Mouse (Mus musculus) lung, postnatal 0 days (tissue): ENCODE data around the gene Neurl4. TPM values are rescaled to one million over a fixed set of nuclear protein-coding genes. Genes with fewer than 3 reads are reported as not detected.

Experiments
- ATAC-seq: fragments of 200-750 bp; cut with Nextera tagmentation; 2 replicates; pipeline ENCODE4 v1.8.0; 2017; ENCODE audit warnings: moderate library complexity
- DNase-seq: peaks from one replicate; pipeline ENCODE4 v3.0.0-alpha.2; 2016; ENCODE audit warnings: low spot score
- H3K27ac ChIP-seq: fragments of 300-500 bp; sonication (generic); 2 replicates; pipeline ENCODE4 v1.5.1; 2014; ENCODE audit warnings: antibody characterized with exemption, mild to moderate bottlenecking, low read length, mixed read lengths
- H3K27me3 ChIP-seq: fragments of 300-500 bp; sonication (generic); replicated peaks from 2 replicates; pipeline ENCODE4 v1.6.1; 2014; ENCODE audit warnings: low read length, mixed read lengths; ENCODE audit not compliant: insufficient read depth
- H3K36me3 ChIP-seq: fragments of 300-500 bp; sonication (generic); 2 replicates; pipeline ENCODE4 v1.6.1; 2014; ENCODE audit warnings: low read length, mixed read lengths; ENCODE audit not compliant: insufficient read depth
- H3K4me1 ChIP-seq: fragments of 300-500 bp; sonication (generic); 2 replicates; pipeline ENCODE4 v1.6.1; 2014; ENCODE audit warnings: antibody characterized with exemption, low read depth, low read length, mixed read lengths; ENCODE audit not compliant: insufficient read depth
- H3K4me2 ChIP-seq: fragments of 300-500 bp; sonication (generic); replicated peaks from 2 replicates; pipeline ENCODE4 v1.6.1; 2014; ENCODE audit warnings: low read depth, mild to moderate bottlenecking, low read length, moderate library complexity, mixed read lengths
- H3K4me3 ChIP-seq: fragments of 300-500 bp; sonication (generic); 2 replicates; pipeline ENCODE4 v1.5.1; 2014; ENCODE audit warnings: low read depth, low read length
- H3K9ac ChIP-seq: fragments of 300-500 bp; sonication (generic); replicated peaks from 2 replicates; pipeline ENCODE4 v1.6.1; 2014; ENCODE audit warnings: low read depth, mild to moderate bottlenecking
- H3K9me3 ChIP-seq: fragments of 300-500 bp; sonication (generic); 2 replicates; pipeline ENCODE4 v1.6.1; 2016; ENCODE audit warnings: low read length, mixed read lengths
- CTCF ChIP-seq: IDR thresholded peaks from 2 replicates; pipeline ENCODE4 v1.5.1; 2016; ENCODE audit warnings: antibody characterized with exemption, mild to moderate bottlenecking
- EP300 ChIP-seq: IDR thresholded peaks from 2 replicates; pipeline ENCODE4 v1.6.1; 2016; ENCODE audit warnings: antibody characterized with exemption, mild to moderate bottlenecking, control low read depth
- WGBS: fragments of 180-500 bp; shearing (Covaris S2); extraction: QIAGEN DNeasy Blood & Tissue Kit; methylation state at CpG from one replicate; pipeline ENCODE4 v1.1.7; 2014; 5-methylcytosine and 5-hydroxymethylcytosine counted together
- polyA plus RNA-seq: library from polyadenylated mRNA; unstranded; fragments of >200 nt; fragmentation: Nextera tagmentation; extraction: Ambion mirVana; gene quantifications from 2 replicates; pipeline ENCODE4 v1.2.1, GENCODE M21; 2015

The Neurl4 gene
- polyA plus RNA-seq, 1 experiment from 2014 or later = 3.9 TPM

- ATAC-seq (no peak), DNase-seq (no peak)
- Histone ChIP-seq H3K9ac (no peak overlapping the region), H3K9me3 (no peaks in the 10 kb centered on the region), H3K4me3 (no peak overlapping the region), H3K4me2 (no peak overlapping the region), H3K36me3 (no peaks in the 10 kb centered on the region), H3K27ac (no peak overlapping the region), H3K4me1 (no peaks in the 10 kb centered on the region), H3K27me3 (no peaks in the 10 kb centered on the region)
- WGBS = 61% methylated on average over 13 of the region's 13 CpGs
- TF ChIP-seq EP300 = no peak
- no peak for TF ChIP-seq CTCF
These were observed 44.3 kb downstream of the Neurl4 start for GRCm38 (mm10) chr11:69945216-69945615.

- WGBS = 88% methylated on average over 18 of the region's 18 CpGs
- no peak for ATAC-seq
- no peaks in the 10 kb centered on the region for H3K36me3 ChIP-seq
- H3K27ac ChIP-seq = no peak overlapping the region
- no peak overlapping the region for H3K4me3 ChIP-seq
- no peak overlapping the region for H3K9ac ChIP-seq
- H3K9me3 ChIP-seq = no peaks in the 10 kb centered on the region
- H3K4me1 ChIP-seq = no peaks in the 10 kb centered on the region
- TF ChIP-seq CTCF (no peak), EP300 (no peak)
- H3K27me3 ChIP-seq = no peaks in the 10 kb centered on the region
- DNase-seq = no peak
- H3K4me2 ChIP-seq = no peak overlapping the region
These were observed 45.4 kb downstream of the Neurl4 start for GRCm38 (mm10) chr11:69945997-69946891.

- ATAC-seq (peak; percentile 14), DNase-seq (peak; percentile 52)
- H3K9me3 ChIP-seq = no peaks in the 10 kb centered on the region
- H3K27me3 ChIP-seq = no peaks in the 10 kb centered on the region
- WGBS = 4% methylated on average over 28 of the region's 29 CpGs
- peak overlapping the region; percentile 60 for H3K4me2 ChIP-seq
- H3K4me3 ChIP-seq = peak overlapping the region; percentile 39
- TF ChIP-seq CTCF (no peak), EP300 (no peak)
- H3K9ac ChIP-seq = no peak overlapping the region
- no peaks in the 10 kb centered on the region for H3K4me1 ChIP-seq
- H3K27ac ChIP-seq = no peak overlapping the region; the same call in 1 of the 2 replicates
- no peaks in the 10 kb centered on the region for H3K36me3 ChIP-seq
These were observed 46.6 kb downstream of the Neurl4 start for GRCm38 (mm10) chr11:69947337-69948065.

- WGBS = under 1% methylated on average over 34 of the region's 34 CpGs
- DNase-seq = peak; percentile 96
- no peaks in the 10 kb centered on the region for H3K27me3 ChIP-seq
- peak within 1 kb of the TSS; percentile 60 for H3K4me2 ChIP-seq
- H3K4me3 ChIP-seq = peak within 1 kb of the TSS; percentile 39
- H3K4me1 ChIP-seq = no peaks in the 10 kb centered on the region
- H3K36me3 ChIP-seq = no peaks in the 10 kb centered on the region
- peak; percentile 94 for ATAC-seq
- no peaks in the 10 kb centered on the region for H3K9me3 ChIP-seq
- H3K9ac ChIP-seq = no peak within 1 kb of the TSS
- H3K27ac ChIP-seq = peak within 1 kb of the TSS; percentile 2
- TF ChIP-seq EP300 (no peak), CTCF (no peak)
These were observed 47.3 kb downstream of the Neurl4 start, which contains the start of gene Slc2a4 for GRCm38 (mm10) chr11:69948066-69948762. Gene Slc2a4, minus strand, starts transcription at chr11:69948188.

- no peaks in the 10 kb centered on the region for H3K36me3 ChIP-seq
- DNase-seq (peak; percentile 96), ATAC-seq (peak; percentile 67)
- no peaks in the 10 kb centered on the region for H3K9me3 ChIP-seq
- no peak overlapping the region for H3K9ac ChIP-seq
- H3K4me2 ChIP-seq = peak overlapping the region; percentile 60
- 0% methylated on average over 12 of the region's 14 CpGs for WGBS
- H3K27ac ChIP-seq = peak overlapping the region; percentile 2; the same call in 1 of the 2 replicates
- TF ChIP-seq EP300 = no peak
- TF ChIP-seq CTCF = peak; percentile 95
- H3K27me3 ChIP-seq = no peaks in the 10 kb centered on the region
- peak overlapping the region; percentile 39 for H3K4me3 ChIP-seq
- no peaks in the 10 kb centered on the region for H3K4me1 ChIP-seq
These were observed 47.9 kb downstream of the Neurl4 start for GRCm38 (mm10) chr11:69948763-69949150.
